In the genomic region with DNA sequence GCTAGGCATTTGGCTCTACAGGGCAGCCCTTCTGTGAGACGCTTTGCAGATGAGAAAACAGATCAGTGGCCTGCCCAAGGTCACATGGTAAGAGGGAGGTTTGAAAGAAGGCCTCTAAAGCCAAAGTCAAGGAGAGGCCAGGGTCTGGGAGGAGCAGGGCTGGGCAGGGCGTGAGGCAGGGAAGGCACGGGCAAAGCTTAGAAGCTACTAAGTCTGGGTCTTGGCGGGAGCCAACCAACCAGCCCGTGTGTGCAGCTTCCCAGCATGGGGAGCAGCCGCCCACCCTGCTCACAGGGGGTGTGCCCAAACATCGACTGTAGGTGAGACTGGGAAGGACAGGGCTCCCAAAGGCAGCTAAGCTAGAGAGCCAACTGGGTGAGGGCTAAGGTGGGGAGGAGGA, we compare ENCODE assay signal across 20 mouse cellular contexts.
DNase-seq lines count a peak whose midpoint lies in the region; ATAC-seq and TF ChIP-seq lines count a peak whose summit lies in the region.
"Had no signal": no experiment of that assay in that cellular context is flagged by ENCODE, and none has a peak within 500 bp of the region (broad histone marks: within the 10 kb centered on the region; RNA-seq: fewer than 3 reads in every experiment).

No protein-coding gene starts in this region.

- WGBS in hindbrain, embryonic 10.5 days, result 73% methylated on average over 7 of the region's 7 CpGs
- 68% methylated on average over 7 of the region's 7 CpGs for WGBS in hindbrain, embryonic 13.5 days
- WGBS in small intestine, adult 2 months, result 32% methylated on average over 7 of the region's 7 CpGs

- peaks cover 71% of the 10 kb centered on the region for H3K4me1 ChIP-seq in hindbrain, embryonic 10.5 days (replicated peaks)
- peaks cover 53% of the 10 kb centered on the region for H3K4me1 ChIP-seq in hindbrain, embryonic 13.5 days (replicated peaks)
- H3K4me1 ChIP-seq in small intestine, adult 2 months (ENCODE audit: control insufficient read depth, insufficient read depth, insufficient read length, low read length), result peaks cover 14% of the 10 kb centered on the region
- H3K4me1 ChIP-seq: liver, embryonic 15.5 days had no signal

- no peak overlapping the region for H3K4me2 ChIP-seq in hindbrain, embryonic 13.5 days
- H3K4me2 ChIP-seq: forebrain, embryonic 15.5 days; hindbrain, embryonic 15.5 days; limb, embryonic 12.5 days; liver, embryonic 15.5 days; midbrain, embryonic 11.5 days had no signal

- no peak overlapping the region for H3K9ac ChIP-seq in hindbrain, embryonic 13.5 days
- H3K9ac ChIP-seq: forebrain, embryonic 15.5 days; hindbrain, embryonic 15.5 days; limb, embryonic 12.5 days; liver, embryonic 15.5 days had no signal

- no peak overlapping the region for H3K4me3 ChIP-seq in hindbrain, embryonic 10.5 days
- H3K4me3 ChIP-seq in hindbrain, embryonic 13.5 days, result no peak overlapping the region
- H3K4me3 ChIP-seq in small intestine, adult 2 months (ENCODE audit: low read depth, low read length), result no peak overlapping the region
- H3K4me3 ChIP-seq: forebrain, embryonic 15.5 days; gastrocnemius, adult 2 months; hindbrain, embryonic 15.5 days; limb, embryonic 12.5 days; liver, embryonic 15.5 days had no signal

- H3K27me3 ChIP-seq in hindbrain, embryonic 10.5 days (ENCODE audit: insufficient read depth, poor library complexity, severe bottlenecking), result no peaks in the 10 kb centered on the region
- no peaks in the 10 kb centered on the region for H3K27me3 ChIP-seq in hindbrain, embryonic 13.5 days
- no peaks in the 10 kb centered on the region for H3K27me3 ChIP-seq in small intestine, adult 2 months (ENCODE audit: control insufficient read depth, insufficient read depth, low read length)
- H3K27me3 ChIP-seq: forebrain, embryonic 15.5 days; hindbrain, embryonic 15.5 days; liver, embryonic 15.5 days had no signal

- DNase-seq in hindbrain, embryonic 10.5 days (ENCODE audit: low spot score), result no peak
- peak; percentile 90 for DNase-seq in ES-CJ7 (ENCODE audit: low read depth, low spot score)
- peak; percentile 59 to 63 for DNase-seq in adrenal gland, postnatal 36 days
- DNase-seq in left cerebral cortex, adult 9 months (ENCODE audit: low spot score in 2 of 2), result no peak
- no peak for DNase-seq in heart, postnatal 10 days
- DNase-seq: B cell, adult 2 months; cerebellum, adult 11-12 months; gastrocnemius, adult 2 months; heart, adult 11 months; kidney, adult 8-10 months; lung, postnatal 14 days; right cerebral cortex, postnatal 25 days; thymus, postnatal 14 days had no signal

- peaks cover 59% of the 10 kb centered on the region for H3K36me3 ChIP-seq in hindbrain, embryonic 10.5 days
- peaks cover 29% of the 10 kb centered on the region for H3K36me3 ChIP-seq in hindbrain, embryonic 13.5 days
- H3K36me3 ChIP-seq in small intestine, adult 2 months (ENCODE audit: control insufficient read depth, insufficient read depth, low read length), result no peaks in the 10 kb centered on the region
- H3K36me3 ChIP-seq: liver, embryonic 15.5 days had no signal

- peaks cover 10% of the 10 kb centered on the region; the same call in 1 of the 2 replicates for H3K9me3 ChIP-seq in hindbrain, embryonic 10.5 days
- no peaks in the 10 kb centered on the region for H3K9me3 ChIP-seq in hindbrain, embryonic 13.5 days
- H3K9me3 ChIP-seq: forebrain, embryonic 15.5 days; hindbrain, embryonic 15.5 days; liver, embryonic 15.5 days had no signal

- no peak for TF ChIP-seq CTCF in small intestine, adult 2 months (IDR thresholded peaks at IDR 0.05; ENCODE audit: extremely low read depth, insufficient read length, insufficient replicate concordance, low read depth, low read length)

- intact Hi-C loops in heart, postnatal 10 days (cut with DNase I), result no loop called here

- ATAC-seq in hindbrain, embryonic 13.5 days (ENCODE audit: low FRiP score), result no peak
- ATAC-seq: forebrain, embryonic 15.5 days had no signal

- H3K27ac ChIP-seq in hindbrain, embryonic 10.5 days, result peak overlapping the region; percentile 72
- H3K27ac ChIP-seq in hindbrain, embryonic 13.5 days, result no peak overlapping the region
- H3K27ac ChIP-seq in small intestine, adult 2 months (ENCODE audit: insufficient read depth, low read depth, low read length), result 0 out of 2 replicates have a peak overlapping the region, but pooled peaks have one; percentile 25
- H3K27ac ChIP-seq: forebrain, embryonic 15.5 days; gastrocnemius, adult 2 months; hindbrain, embryonic 15.5 days; limb, embryonic 12.5 days; liver, embryonic 15.5 days had no signal

- no peak for TF ChIP-seq POLR2A in small intestine, adult 2 months (IDR thresholded peaks at IDR 0.05; ENCODE audit: low read depth, low read length)

Comparison
In these comparisons a context has a peak if more than half of its experiments do, and no peak if none do; other contexts are left out.
1. DNase-seq: peak in ES-CJ7 (single experiment) and adrenal gland, postnatal 36 days (2 of 2); none in hindbrain, embryonic 10.5 days (single experiment), left cerebral cortex, adult 9 months (0 of 2) and heart, postnatal 10 days (0 of 2).